Mouse (Mus musculus) bone marrow, adult 2 months (tissue): ENCODE measurements at regions not wholly inside any gene's neighbourhood (a gene's known extent, or its start where the extent isn't known, plus 50 kb on each side); places are given as distances from the start of the nearest gene placed in this dataset.

Experiments used
- CTCF ChIP-seq: fragments of 200-500 bp; IDR thresholded peaks from 2 replicates; pipeline ENCODE4 v1.5.1; 2011; ENCODE audit warnings: low read length, control low read depth; ENCODE audit not compliant: control insufficient read depth, insufficient read depth
- POLR2A ChIP-seq: fragments of 200-500 bp; IDR thresholded peaks from 2 replicates; pipeline ENCODE4 v1.6.1; 2011; ENCODE audit warnings: low read depth, mild to moderate bottlenecking, control low read depth, low read length, borderline replicate concordance; ENCODE audit not compliant: control insufficient read depth

DNA sequence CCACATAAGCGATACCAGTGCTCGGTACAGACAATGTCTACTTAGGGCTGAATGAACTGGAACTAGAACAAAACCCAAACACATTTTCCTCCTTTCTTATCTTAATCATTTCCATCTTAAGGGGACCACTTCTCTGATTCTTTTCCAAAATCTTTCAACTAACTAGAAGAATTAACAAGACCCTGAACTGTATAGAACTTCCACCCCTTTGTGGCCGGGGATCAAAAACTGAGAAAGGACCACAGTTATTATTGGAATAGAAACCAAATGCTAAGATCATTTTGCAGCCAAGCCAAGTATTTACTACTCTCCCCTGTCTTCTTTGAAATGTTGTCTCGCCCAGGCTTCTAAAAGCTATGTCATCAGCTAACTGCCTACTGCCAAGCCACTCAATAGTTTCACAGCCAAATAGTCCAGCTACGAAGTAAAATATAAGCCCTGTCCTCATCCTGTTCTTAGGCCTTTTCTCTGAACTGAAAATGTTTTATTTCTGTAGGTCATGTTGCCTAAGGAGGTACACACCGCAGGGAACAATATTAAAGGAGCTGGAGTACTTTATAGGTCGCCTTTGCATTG is 177.3 kb upstream of the Zpld1 start:
- no peak for TF ChIP-seq POLR2A
- TF ChIP-seq CTCF = no peak
